Mouse (Mus musculus) liver, embryonic 14.5 days (tissue): Measurements from ENCODE around the gene Gm3476.
"Not testable (repeated sequence)": the region's sequence is repeated elsewhere in the genome, so short reads cannot be mapped to it uniquely, and the experiment has no call there.

Experiments
- CTCF ChIP-seq: IDR thresholded peaks from 2 replicates; pipeline ENCODE4 v1.5.1; 2016; ENCODE audit warnings: antibody characterized with exemption, low read depth, control low read depth
- EP300 ChIP-seq: IDR thresholded peaks from 2 replicates; pipeline ENCODE4 v1.6.1; 2016; ENCODE audit warnings: antibody characterized with exemption, low read depth

GRCm38 (mm10) chr14:6125707-6126106 lies at the start of gene Gm3476:
- not testable (repeated sequence) for TF ChIP-seq CTCF, EP300
